Mouse (Mus musculus) bone marrow macrophage, adult 2 months (primary cell): Measurements from ENCODE around the gene Jade1. TPM values are rescaled to one million over a fixed set of nuclear protein-coding genes. Genes with fewer than 3 reads are reported as not detected.

Source experiments
- H3K27ac ChIP-seq: 2 replicates; pipeline ENCODE4 v1.5.1; 2012; ENCODE audit warnings: low read depth, low read length; ENCODE audit not compliant: insufficient read depth
- H3K4me1 ChIP-seq: 2 replicates; pipeline ENCODE4 v1.6.1; 2012; ENCODE audit warnings: low read length; ENCODE audit not compliant: control insufficient read depth, insufficient read depth
- H3K4me3 ChIP-seq: 2 replicates; pipeline ENCODE4 v1.5.1; 2012; ENCODE audit warnings: mild to moderate bottlenecking, low read length, moderate library complexity; ENCODE audit not compliant: insufficient read depth
- CTCF ChIP-seq: IDR thresholded peaks from 2 replicates; pipeline ENCODE4 v1.5.1; 2012; ENCODE audit warnings: low read depth, mild to moderate bottlenecking, low read length, moderate library complexity
- POLR2A ChIP-seq: IDR thresholded peaks from 2 replicates; pipeline ENCODE4 v1.6.1; 2012; ENCODE audit warnings: mild to moderate bottlenecking, low read depth, low read length, borderline replicate concordance
- polyA plus RNA-seq: library from polyadenylated mRNA; stranded (reverse); fragments of >200 nt; gene quantifications from 2 replicates; pipeline ENCODE4 v1.2.4, GENCODE M21; 2012; ENCODE audit not compliant: missing spikeins, insufficient read depth, insufficient read length

Jade1 gene
- polyA plus RNA-seq, 1 experiment, result 13.9 TPM

DNA sequence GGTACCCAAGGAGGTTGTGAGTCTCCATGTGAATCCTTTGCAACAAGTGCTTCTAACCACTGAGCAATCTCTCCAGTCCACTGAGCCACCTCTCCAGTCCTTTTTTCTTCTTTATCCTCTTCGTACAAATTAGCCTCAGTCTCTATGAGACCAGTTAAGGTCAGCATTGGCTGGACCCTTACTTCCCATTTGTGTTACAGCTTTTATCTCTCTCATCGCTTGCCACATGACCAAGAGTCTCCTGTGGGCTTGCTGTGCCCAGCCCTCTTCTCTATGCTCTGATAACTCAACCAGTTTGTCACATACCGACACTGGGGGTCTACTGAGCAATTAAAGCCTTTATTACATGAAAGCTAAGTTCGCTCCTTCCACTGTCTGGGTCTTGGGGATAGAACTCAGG lies 7.3 kb upstream of the Jade1 start:
- Histone ChIP-seq H3K27ac (no peak overlapping the region), H3K4me1 (peaks cover 9% of the 10 kb centered on the region), H3K4me3 (no peak overlapping the region)
- TF ChIP-seq CTCF (no peak), POLR2A (no peak)

DNA sequence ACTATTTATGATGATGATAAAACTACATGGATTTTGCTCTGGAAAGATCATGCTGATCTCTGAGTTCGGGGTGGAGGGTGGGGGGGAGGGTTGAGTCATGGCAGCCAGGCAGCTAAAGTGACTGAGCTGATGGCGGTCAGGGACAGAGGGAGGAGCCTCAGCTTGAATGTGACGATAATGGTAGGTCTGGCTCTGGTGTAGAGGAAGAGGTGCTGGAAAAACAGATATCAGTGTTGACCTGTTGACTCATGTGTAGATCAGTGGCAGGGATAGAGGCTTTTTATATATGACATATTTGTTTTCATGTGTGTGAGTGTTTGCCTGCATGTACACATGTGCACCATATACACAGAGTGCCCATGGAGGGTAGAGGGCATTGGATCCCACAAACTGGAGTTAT lies 3.9 kb upstream of the Jade1 start:
- H3K27ac ChIP-seq, result no peak overlapping the region
- peaks cover 10% of the 10 kb centered on the region for H3K4me1 ChIP-seq
- H3K4me3 ChIP-seq, result no peak overlapping the region
- TF ChIP-seq CTCF (no peak), POLR2A (no peak)

DNA sequence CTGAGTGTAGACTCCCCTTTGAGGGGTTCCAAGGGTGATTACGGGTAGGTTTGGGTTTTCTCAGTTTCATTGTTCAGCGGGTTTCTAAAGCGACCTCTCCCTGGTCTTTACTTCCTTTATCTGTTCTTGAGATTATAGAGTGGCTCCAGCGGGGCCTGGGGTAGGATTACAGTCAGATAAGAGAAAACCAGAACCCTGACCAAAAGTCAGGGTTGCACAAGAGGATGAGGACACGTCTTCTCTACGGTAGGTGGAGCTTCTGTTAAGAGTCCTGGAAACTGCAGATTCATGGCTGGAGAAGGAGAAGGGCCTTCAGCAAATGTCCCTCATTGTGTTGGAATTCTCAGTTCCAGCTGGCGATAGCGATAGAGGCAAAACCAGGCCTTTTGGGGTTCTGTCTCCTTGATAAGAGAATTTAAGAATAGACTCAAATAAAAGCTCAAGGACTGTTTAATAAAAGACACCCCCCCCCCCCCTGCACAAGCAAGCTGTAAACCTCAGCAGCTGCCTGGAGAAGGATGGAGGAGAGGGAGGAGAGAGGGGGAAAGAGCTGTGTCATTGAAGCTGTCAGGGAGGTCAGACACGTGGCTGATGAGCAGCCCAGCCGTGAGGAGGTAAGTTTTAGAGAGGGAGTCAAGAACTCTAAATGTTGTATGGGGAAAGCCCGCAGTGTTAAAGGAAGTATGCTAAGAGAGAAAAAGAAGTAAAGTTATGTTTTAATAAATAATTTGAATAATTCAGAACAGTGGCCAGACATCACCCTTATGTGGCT lies 2.6 kb upstream of the Jade1 start:
- H3K4me3 ChIP-seq, result no peak overlapping the region
- no peak for TF ChIP-seq POLR2A
- TF ChIP-seq CTCF, result no peak
- H3K4me1 ChIP-seq, result peaks cover 6% of the 10 kb centered on the region
- H3K27ac ChIP-seq, result no peak overlapping the region; the same call in 1 of the 2 replicates

DNA sequence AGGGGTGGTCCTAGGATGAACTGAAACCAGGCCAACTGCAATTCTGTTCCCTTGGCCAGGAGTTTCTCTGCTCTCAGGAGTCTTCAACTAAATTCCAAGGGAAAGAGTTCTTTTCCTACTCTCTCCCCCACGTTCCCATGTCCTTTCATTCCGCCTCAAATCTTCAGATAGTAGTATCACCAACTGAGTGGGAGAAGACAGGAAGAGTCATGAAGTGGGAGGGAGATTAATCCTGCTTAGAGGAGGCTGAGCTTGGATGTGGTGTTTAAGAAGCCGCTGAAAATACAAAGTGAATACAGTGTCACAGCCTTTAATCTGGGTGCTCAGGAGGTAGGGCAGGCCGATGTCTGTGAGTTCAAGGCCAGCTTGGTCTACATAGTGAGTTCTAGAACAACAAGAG lies 1.9 kb upstream of the Jade1 start:
- Histone ChIP-seq H3K4me3 (no peak overlapping the region), H3K27ac (no peak overlapping the region), H3K4me1 (peaks cover 6% of the 10 kb centered on the region)
- TF ChIP-seq POLR2A, result no peak
- no peak for TF ChIP-seq CTCF

DNA sequence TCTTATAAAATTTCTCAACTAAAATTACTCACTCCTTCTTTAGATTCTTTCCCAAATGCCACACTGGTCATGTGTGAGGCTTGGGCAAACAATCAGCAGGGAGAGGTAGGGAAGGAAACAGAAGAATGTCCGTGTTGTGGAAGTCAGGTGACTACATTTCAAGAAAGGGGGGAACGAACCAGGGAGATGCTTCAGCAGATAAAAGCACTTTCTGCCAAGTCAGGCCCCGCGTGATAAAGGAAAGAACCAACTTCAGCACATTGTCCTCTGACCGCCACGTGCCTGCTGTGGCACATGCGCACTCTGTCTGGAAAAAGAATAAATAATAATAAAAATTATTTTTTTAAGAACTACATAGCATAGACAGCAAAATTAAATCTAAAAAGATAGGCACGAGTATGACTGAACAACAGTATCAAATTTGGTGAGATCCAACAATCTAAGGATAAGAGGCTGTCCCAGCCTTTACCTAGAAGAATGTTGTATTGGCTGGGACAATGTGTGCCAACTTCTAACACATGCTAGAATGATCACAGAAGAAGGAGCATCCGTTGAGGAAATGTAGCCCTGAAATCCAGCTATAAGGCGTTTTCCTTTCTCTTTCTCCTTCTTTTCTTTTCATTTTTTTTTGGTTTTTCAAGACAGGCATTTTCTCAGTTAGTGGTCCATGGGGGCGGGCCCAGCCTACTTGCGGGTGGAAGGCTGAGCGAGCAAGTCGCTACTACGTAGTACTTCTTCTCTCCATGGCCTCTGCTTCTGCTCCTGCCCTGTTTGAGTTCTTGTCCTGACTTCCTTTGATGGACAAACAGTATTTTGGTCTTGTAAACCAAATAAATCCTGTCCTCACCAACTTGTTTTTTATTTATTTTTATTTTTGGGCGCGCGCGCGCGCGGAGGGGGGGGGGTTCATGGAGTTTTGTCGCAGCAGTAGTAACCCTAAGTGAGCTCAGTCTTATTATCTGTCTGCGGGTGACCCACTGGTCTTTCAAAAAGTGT lies 753 bp upstream of the Jade1 start:
- no peak for TF ChIP-seq POLR2A
- TF ChIP-seq CTCF, result no peak
- Histone ChIP-seq H3K4me1 (peaks cover 6% of the 10 kb centered on the region), H3K4me3 (no peak overlapping the region), H3K27ac (no peak overlapping the region)

DNA sequence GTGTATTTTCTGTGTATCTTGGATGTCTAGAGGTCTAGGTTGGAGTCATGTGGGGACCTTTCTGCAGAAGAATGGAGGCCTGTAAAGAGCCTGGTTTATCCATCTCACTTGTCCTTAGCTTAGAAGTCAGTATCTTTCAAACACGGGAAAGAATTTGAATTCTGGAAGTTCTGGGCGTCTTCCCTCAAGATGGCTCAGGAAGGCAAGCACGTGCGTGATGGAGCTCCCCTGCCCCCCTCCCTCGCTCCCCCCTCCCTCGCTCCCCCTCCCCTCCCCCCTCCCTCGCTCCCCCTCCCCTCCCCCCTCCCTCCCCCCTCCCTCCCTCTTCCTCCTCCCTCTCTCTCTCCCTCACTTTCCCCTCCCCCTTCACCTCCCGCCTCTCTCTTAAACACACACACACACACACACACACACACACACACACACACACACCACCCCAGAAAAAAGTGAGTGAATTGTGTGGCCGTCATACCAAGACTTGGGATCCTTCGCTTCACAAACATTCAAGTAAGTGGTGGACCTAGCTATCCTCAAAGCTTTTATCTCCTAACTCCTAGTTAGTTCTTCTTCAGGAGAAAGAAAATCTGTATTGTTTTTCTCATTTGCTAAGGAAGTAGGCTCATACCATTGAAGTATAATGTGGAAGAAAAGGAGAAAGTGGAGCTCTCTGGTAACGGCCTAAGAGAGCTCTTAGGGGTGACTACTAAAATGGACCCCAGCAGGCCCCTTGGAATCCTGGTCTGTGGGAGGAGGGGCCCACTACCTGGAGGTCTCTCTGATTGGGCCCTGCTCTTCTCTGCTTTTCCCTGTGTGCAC lies 1.1 kb downstream of the Jade1 start:
- no peak overlapping the region for H3K27ac ChIP-seq
- TF ChIP-seq POLR2A (no peak), CTCF (no peak)
- H3K4me3 ChIP-seq, result no peak overlapping the region
- peaks cover 7% of the 10 kb centered on the region for H3K4me1 ChIP-seq

DNA sequence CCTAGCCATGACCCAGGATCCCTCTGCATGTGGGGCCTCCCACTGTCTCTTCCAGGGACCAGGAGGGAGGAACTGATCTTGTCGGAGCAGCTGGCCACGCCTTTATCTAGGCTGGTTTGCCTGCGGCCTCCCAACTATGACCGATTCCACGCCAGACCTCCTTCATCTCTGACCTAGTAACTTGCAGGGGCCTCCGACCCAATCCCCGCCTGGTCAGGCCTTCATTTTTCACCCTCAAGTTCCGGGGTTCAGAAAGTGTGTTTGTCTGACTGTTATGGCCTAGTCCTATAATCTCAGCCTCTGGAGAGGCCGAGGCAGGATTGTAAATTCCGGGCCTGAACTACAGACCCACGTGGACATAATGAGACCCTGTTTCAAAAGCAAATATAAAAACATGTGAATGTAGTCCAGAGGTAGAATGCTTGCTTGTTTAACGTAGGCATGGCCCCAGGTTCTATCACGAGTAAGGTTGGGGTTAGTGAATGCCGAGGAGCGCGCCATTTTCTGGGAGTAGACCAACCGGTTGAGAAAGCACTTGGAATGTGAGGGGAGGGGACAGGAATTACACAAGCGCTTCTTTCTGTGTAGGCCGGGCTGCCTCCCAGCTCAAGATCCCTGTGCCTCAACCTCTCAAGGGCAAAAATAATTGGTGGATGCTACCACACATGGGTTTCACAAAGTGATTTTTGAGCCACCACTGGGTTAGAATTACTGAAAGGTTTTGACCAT lies 1.9 kb downstream of the Jade1 start:
- H3K27ac ChIP-seq, result no peak overlapping the region
- no peak overlapping the region for H3K4me3 ChIP-seq
- H3K4me1 ChIP-seq, result peaks cover 9% of the 10 kb centered on the region
- TF ChIP-seq POLR2A (no peak), CTCF (no peak)

DNA sequence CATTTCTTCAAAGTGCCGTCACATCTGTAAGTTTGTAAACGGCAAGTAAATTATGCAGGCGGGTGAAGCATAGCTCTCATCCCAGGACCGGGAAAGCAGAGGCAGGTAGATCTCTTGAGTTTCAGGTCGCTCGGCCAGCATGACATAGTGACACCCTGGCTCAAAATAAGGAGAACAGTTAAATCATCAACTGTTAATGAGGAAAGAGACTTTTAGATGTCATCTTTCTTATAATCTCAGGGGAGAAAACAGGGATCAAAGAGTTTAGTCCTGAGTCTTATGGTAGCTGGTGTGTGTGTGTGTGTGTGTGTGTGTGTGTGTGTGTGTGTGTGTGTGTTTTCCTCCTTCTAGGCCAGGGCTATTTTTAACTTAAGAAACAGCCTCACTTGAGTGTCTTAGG lies 5.0 kb downstream of the Jade1 start:
- Histone ChIP-seq H3K4me1 (peaks cover 3% of the 10 kb centered on the region; the same call in 1 of the 2 replicates), H3K27ac (no peak overlapping the region), H3K4me3 (no peak overlapping the region)
- no peak for TF ChIP-seq POLR2A
- TF ChIP-seq CTCF, result no peak

DNA sequence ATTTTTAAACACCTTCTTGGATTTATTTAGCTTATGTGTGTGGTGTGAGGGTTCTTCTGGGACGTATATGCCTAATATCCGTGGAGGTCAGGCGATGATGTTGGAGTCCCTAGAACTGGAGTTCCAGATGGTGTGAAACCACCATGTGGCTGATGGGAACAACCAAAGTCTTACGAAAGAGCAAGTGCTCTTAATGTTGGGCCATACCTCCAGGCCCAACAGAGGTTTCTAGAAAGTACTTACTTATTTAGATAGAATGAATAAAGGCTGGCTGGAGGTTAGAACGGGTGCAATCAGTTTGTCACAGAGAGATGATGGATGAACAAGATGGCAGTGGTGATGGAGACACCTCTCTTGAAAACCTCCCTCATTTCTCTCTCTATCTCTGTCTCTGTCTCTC lies 6.3 kb downstream of the Jade1 start:
- no peak overlapping the region for H3K27ac ChIP-seq
- TF ChIP-seq POLR2A, result no peak
- no peak for TF ChIP-seq CTCF
- no peak overlapping the region for H3K4me3 ChIP-seq
- peaks cover 3% of the 10 kb centered on the region for H3K4me1 ChIP-seq
